Mouse (Mus musculus): ENCODE data around the gene Lfng.
A peak's percentile ranks its signal among the peaks of the same experiment; 100 is the strongest.

Gene Lfng

GRCm38 (mm10) chr5:140615321-140616109 is 8.4 kb downstream of the Lfng start:
- DNase-seq (ENCODE audit: low read depth, low spot score): no peak

GRCm38 (mm10) chr5:140616110-140616503 is 9.0 kb downstream of the Lfng start:
- DNase-seq (ENCODE audit: low read depth, low spot score): no peak

GRCm38 (mm10) chr5:140616691-140617090 is 9.6 kb downstream of the Lfng start:
- no peak for DNase-seq (ENCODE audit: low read depth, low spot score)

GRCm38 (mm10) chr5:140617714-140618113 is 10.6 kb downstream of the Lfng start:
- no peak for DNase-seq (ENCODE audit: low read depth, low spot score)

GRCm38 (mm10) chr5:140619151-140619771 is 12.1 kb downstream of the Lfng start:
- DNase-seq (ENCODE audit: low read depth, low spot score): peak; percentile 85

- DNase-seq (ENCODE audit: low read depth, low spot score): no peak
Measured at GRCm38 (mm10) chr5:140619895-140620736, 13.0 kb downstream of the Lfng start.

GRCm38 (mm10) chr5:140621092-140621491 is 14.0 kb downstream of the Lfng start:
- no peak for DNase-seq (ENCODE audit: low read depth, low spot score)

- no peak for DNase-seq (ENCODE audit: low read depth, low spot score)
Measured at GRCm38 (mm10) chr5:140621517-140621916, 14.4 kb downstream of the Lfng start.

- no peak for DNase-seq (ENCODE audit: low read depth, low spot score)
Measured at GRCm38 (mm10) chr5:140622978-140623670, 16.0 kb downstream of the Lfng start.

GRCm38 (mm10) chr5:140623791-140624190 is 16.7 kb downstream of the Lfng start:
- no peak for DNase-seq (ENCODE audit: low read depth, low spot score)

GRCm38 (mm10) chr5:140624238-140624637 is 17.1 kb downstream of the Lfng start:
- DNase-seq (ENCODE audit: low read depth, low spot score): no peak

GRCm38 (mm10) chr5:140624961-140625360 is 17.8 kb downstream of the Lfng start:
- DNase-seq (ENCODE audit: low read depth, low spot score): no peak

GRCm38 (mm10) chr5:140627580-140627979 is 20.5 kb downstream of the Lfng start:
- DNase-seq (ENCODE audit: low read depth, low spot score): no peak

- DNase-seq (ENCODE audit: low read depth, low spot score): no peak
Measured at GRCm38 (mm10) chr5:140628995-140629394, 21.9 kb downstream of the Lfng start.

GRCm38 (mm10) chr5:140633432-140633831 is 26.3 kb downstream of the Lfng start:
- DNase-seq (ENCODE audit: low read depth, low spot score): no peak

GRCm38 (mm10) chr5:140634798-140635722 is 27.9 kb downstream of the Lfng start:
- no peak for DNase-seq (ENCODE audit: low read depth, low spot score)

- DNase-seq (ENCODE audit: low read depth, low spot score): no peak
Measured at GRCm38 (mm10) chr5:140636316-140637057, 29.4 kb downstream of the Lfng start.

GRCm38 (mm10) chr5:140637058-140637410 is 29.9 kb downstream of the Lfng start:
- no peak for DNase-seq (ENCODE audit: low read depth, low spot score)

- DNase-seq (ENCODE audit: low read depth, low spot score): no peak
Measured at GRCm38 (mm10) chr5:140637989-140638388, 30.9 kb downstream of the Lfng start.

- DNase-seq (ENCODE audit: low read depth, low spot score): no peak
Measured at GRCm38 (mm10) chr5:140638484-140638883, 31.4 kb downstream of the Lfng start.

All from forelimb bud, embryonic 11.5 days (tissue).